In genomic region chr16:10129052-10129911, GRCm38 (mm10) we compare ENCODE assay signal across 28 mouse cellular contexts. TPM values are rescaled to one million over a fixed set of nuclear protein-coding genes. Genes with fewer than 3 reads are reported as not detected.
DNase-seq lines count a peak whose midpoint lies in the region; ATAC-seq lines count a peak whose summit lies in the region.
"Had no signal": no experiment of that assay in that cellular context is flagged by ENCODE, and none has a peak within 500 bp of the region (broad histone marks: within the 10 kb centered on the region; RNA-seq: fewer than 3 reads in every experiment).

No protein-coding gene starts in this region.

- no peak overlapping the region for H3K4me2 ChIP-seq in intestine, embryonic 15.5 days (replicated peaks)
- H3K4me2 ChIP-seq: embryonic facial prominence, embryonic 12.5 days; embryonic facial prominence, embryonic 15.5 days; heart, embryonic 11.5 days; hindbrain, embryonic 12.5 days; hindbrain, embryonic 15.5 days had no signal

- H3K27me3 ChIP-seq in intestine, embryonic 15.5 days (replicated peaks) = no peaks in the 10 kb centered on the region
- H3K27me3 ChIP-seq: embryonic facial prominence, embryonic 12.5 days; embryonic facial prominence, embryonic 15.5 days; hindbrain, embryonic 12.5 days; hindbrain, embryonic 15.5 days had no signal

- H3K9me3 ChIP-seq in intestine, embryonic 15.5 days = no peaks in the 10 kb centered on the region
- H3K9me3 ChIP-seq: embryonic facial prominence, embryonic 15.5 days; hindbrain, embryonic 15.5 days had no signal

- peak; percentile 82 for ATAC-seq in intestine, embryonic 15.5 days
- no peak for ATAC-seq in megakaryocyte progenitor cell, adult 5-6 weeks (replicated peaks; ENCODE audit: poor library complexity)
- ATAC-seq: CD4-positive, CD25-positive, alpha-beta regulatory T cell, adult 4 months; forebrain, embryonic 14.5 days; forebrain, postnatal 0 days had no signal

- H3K4me3 ChIP-seq in intestine, embryonic 15.5 days (replicated peaks) = no peak overlapping the region
- H3K4me3 ChIP-seq: embryonic facial prominence, embryonic 12.5 days; embryonic facial prominence, embryonic 15.5 days; gastrocnemius, adult 2 months; hindbrain, embryonic 12.5 days; hindbrain, embryonic 15.5 days had no signal

- WGBS in intestine, embryonic 15.5 days = 62% methylated on average over 2 of the region's 2 CpGs
- 59% methylated on average over 2 of the region's 2 CpGs for WGBS in large intestine, adult 2 months

- H3K36me3 ChIP-seq in intestine, embryonic 15.5 days = no peaks in the 10 kb centered on the region
- H3K36me3 ChIP-seq: embryonic facial prominence, embryonic 12.5 days; embryonic facial prominence, embryonic 15.5 days; hindbrain, embryonic 12.5 days; hindbrain, embryonic 15.5 days had no signal

- no peaks in the 10 kb centered on the region for H3K4me1 ChIP-seq in intestine, embryonic 15.5 days (replicated peaks)
- H3K4me1 ChIP-seq: embryonic facial prominence, embryonic 12.5 days; embryonic facial prominence, embryonic 15.5 days; hindbrain, embryonic 12.5 days; hindbrain, embryonic 15.5 days had no signal

- H3K27ac ChIP-seq in intestine, embryonic 15.5 days = no peak overlapping the region
- H3K27ac ChIP-seq: embryonic facial prominence, embryonic 12.5 days; embryonic facial prominence, embryonic 15.5 days; gastrocnemius, adult 2 months; hindbrain, embryonic 12.5 days; hindbrain, embryonic 15.5 days had no signal

- H3K9ac ChIP-seq in intestine, embryonic 15.5 days = no peak overlapping the region
- H3K9ac ChIP-seq: embryonic facial prominence, embryonic 12.5 days; embryonic facial prominence, embryonic 15.5 days; forebrain, postnatal 0 days; hindbrain, embryonic 12.5 days; hindbrain, embryonic 15.5 days had no signal

- DNase-seq in ES-CJ7 (ENCODE audit: low read depth, low spot score) (peak; percentile 56), R1 (ENCODE audit: low read depth, low spot score) (peak; percentile 71)
- peak; percentile 11 for DNase-seq in large intestine, adult 2 months (ENCODE audit: low read depth, low spot score)
- DNase-seq in kidney, postnatal 14 days = no peak
- no peak for DNase-seq in adrenal gland, postnatal 25 days
- DNase-seq: adrenal gland, adult 2 months; adrenal gland, postnatal 36 days; cerebellum, adult 18-20 months; cerebellum, adult 9-10 months; cerebellum, postnatal 25 days; forebrain, postnatal 0 days; gastrocnemius, adult 2 months; gastrocnemius, postnatal 14 days; heart, adult 11 months had no signal

RNA-seq across cellular contexts. Expression of gene Rpl39l, which starts 40.7 kb away (rescaled TPM):
- not detected in 2 replicates for polyA plus RNA-seq in intestine, embryonic 15.5 days (2015; fragmentation: Nextera tagmentation; extraction: Ambion mirVana)
- polyA plus RNA-seq in large intestine, adult 2 months (2012; rRNA removed) = not detected in 2 replicates
- not detected in 2 replicates for total RNA-seq in adrenal gland, postnatal 25 days (2021)
- 0.51 and 0.72 TPM in 2 replicates for total RNA-seq in megakaryocyte progenitor cell, adult 5-6 weeks (2015)
- total RNA-seq in megakaryocyte progenitor cell, adult 5-6 weeks (2017) = not detected in 2 replicates
- total RNA-seq: adrenal gland, adult 2 months; adrenal gland, postnatal 36 days; common myeloid progenitor, adult 5-6 weeks; gastrocnemius, adult 2 months; heart, adult 8-10 months; heart, postnatal 25 days had no signal
- polyA plus RNA-seq: adrenal gland, adult 2 months; forebrain, embryonic 11.5 days; forebrain, embryonic 14.5 days; heart, embryonic 14.5 days; hindbrain, embryonic 15.5 days had no signal

Comparison
In these comparisons a context has a peak if more than half of its experiments do, and no peak if none do; other contexts are left out.
1. DNase-seq: peak in ES-CJ7 (single experiment), R1 (single experiment) and large intestine, adult 2 months (single experiment); none in kidney, postnatal 14 days (single experiment) and adrenal gland, postnatal 25 days (single experiment).